Mouse (Mus musculus) thymus, adult 2 months (tissue): ENCODE measurements around the gene Lpar6. TPM values are rescaled to one million over a fixed set of nuclear protein-coding genes. Genes with fewer than 3 reads are reported as not detected.

ENCODE experiments used
- DNase-seq: peaks from one replicate; pipeline ENCODE4 v3.0.0; 2021
- H3K27ac ChIP-seq: fragments of 200-500 bp; 2 replicates; pipeline ENCODE4 v1.5.1; 2012; ENCODE audit warnings: low read length, control low read depth; ENCODE audit not compliant: control insufficient read depth, insufficient read depth
- H3K27me3 ChIP-seq: fragments of 200-500 bp; 2 replicates; pipeline ENCODE4 v1.6.1; 2012; ENCODE audit warnings: mild to moderate bottlenecking, low read length, moderate library complexity, mixed read lengths; ENCODE audit not compliant: control insufficient read depth, insufficient read depth
- H3K36me3 ChIP-seq: fragments of 200-500 bp; 2 replicates; pipeline ENCODE4 v1.6.1; 2012; ENCODE audit warnings: mild to moderate bottlenecking, low read length, moderate library complexity; ENCODE audit not compliant: control insufficient read depth, insufficient read depth
- H3K4me1 ChIP-seq: fragments of 200-500 bp; replicated peaks from 2 replicates; pipeline ENCODE4 v1.6.1; 2012; ENCODE audit warnings: low read length; ENCODE audit not compliant: control insufficient read depth, insufficient read depth
- H3K4me3 ChIP-seq: fragments of 200-500 bp; 2 replicates; pipeline ENCODE4 v1.5.1; 2012; ENCODE audit warnings: mild to moderate bottlenecking, low read length, control low read depth, moderate library complexity; ENCODE audit not compliant: control insufficient read depth, insufficient read depth
- CTCF ChIP-seq: fragments of 200-500 bp; IDR thresholded peaks from 2 replicates; pipeline ENCODE4 v1.5.1; 2012; ENCODE audit warnings: mild to moderate bottlenecking, control low read depth, low read length, moderate library complexity, borderline replicate concordance; ENCODE audit not compliant: control insufficient read depth, poor library complexity, insufficient read depth; ENCODE audit errors: extremely low read depth
- POLR2A ChIP-seq: fragments of 200-500 bp; IDR thresholded peaks from 2 replicates; pipeline ENCODE4 v1.6.1; 2012; ENCODE audit warnings: mild to moderate bottlenecking, low read length, control low read depth, moderate library complexity; ENCODE audit not compliant: control insufficient read depth, poor library complexity, insufficient read depth; ENCODE audit errors: extremely low read depth
- WGBS: fragments of 180-500 bp; shearing (Covaris S2); methylation state at CpG from one replicate; pipeline ENCODE4 v1.1.7; 2018; 5-methylcytosine and 5-hydroxymethylcytosine counted together
- polyA plus RNA-seq: library from polyadenylated mRNA; depleted of rRNA; stranded (reverse); fragments of >200 nt; gene quantifications from 2 replicates; pipeline ENCODE4 v1.2.3, GENCODE M21; 2012

Gene Lpar6
- polyA plus RNA-seq, 1 experiment, result 22.3 TPM

DNA sequence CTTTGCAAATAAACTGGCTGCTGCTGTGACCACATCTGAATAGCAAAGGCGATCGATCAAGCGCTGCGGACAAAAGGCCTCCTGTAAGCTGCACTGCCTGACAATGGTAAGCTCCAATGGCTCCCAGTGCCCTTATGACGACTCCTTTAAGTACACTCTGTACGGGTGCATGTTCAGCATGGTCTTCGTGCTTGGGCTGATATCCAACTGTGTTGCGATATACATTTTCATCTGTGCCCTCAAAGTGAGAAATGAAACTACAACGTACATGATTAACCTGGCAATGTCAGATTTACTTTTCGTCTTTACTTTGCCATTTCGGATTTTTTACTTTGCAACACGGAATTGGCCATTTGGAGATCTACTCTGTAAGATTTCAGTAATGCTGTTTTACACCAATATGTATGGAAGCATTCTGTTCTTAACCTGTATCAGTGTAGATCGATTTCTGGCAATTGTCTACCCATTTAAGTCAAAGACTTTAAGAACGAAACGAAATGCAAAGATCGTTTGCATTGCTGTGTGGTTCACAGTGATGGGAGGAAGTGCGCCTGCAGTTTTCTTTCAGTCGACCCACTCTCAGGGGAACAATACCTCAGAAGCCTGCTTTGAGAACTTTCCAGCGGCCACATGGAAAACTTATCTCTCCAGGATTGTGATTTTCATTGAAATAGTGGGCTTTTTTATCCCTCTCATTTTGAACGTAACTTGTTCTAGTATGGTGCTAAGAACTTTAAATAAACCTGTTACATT, 979 bp downstream of the Lpar6 start:
- 0% methylated on average over 20 of the region's 20 CpGs for WGBS
- TF ChIP-seq POLR2A (no peak), CTCF (no peak)
- Histone ChIP-seq H3K36me3 (peaks cover 11% of the 10 kb centered on the region; the same call in 1 of the 2 replicates), H3K4me1 (peaks cover 6% of the 10 kb centered on the region; the same call in 1 of the 2 replicates), H3K4me3 (peak overlapping the region; percentile 70), H3K27me3 (no peaks in the 10 kb centered on the region), H3K27ac (peak overlapping the region; percentile 88)
- DNase-seq, result peak; percentile 58

DNA sequence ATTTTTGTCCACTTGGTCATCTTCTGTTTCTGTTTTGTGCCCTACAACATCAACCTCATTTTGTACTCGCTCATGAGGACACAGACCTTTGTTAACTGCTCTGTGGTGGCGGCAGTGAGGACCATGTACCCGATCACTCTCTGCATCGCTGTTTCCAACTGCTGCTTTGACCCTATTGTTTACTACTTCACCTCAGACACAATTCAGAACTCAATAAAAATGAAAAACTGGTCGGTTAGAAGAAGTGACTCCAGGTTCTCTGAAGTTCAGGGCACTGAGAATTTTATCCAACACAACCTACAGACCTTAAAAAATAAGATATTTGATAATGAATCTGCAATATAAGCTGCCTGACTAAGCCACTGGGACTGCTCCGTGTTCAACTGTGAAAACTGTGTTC, 1.6 kb downstream of the Lpar6 start:
- WGBS, result under 1% methylated on average over 6 of the region's 6 CpGs

DNA sequence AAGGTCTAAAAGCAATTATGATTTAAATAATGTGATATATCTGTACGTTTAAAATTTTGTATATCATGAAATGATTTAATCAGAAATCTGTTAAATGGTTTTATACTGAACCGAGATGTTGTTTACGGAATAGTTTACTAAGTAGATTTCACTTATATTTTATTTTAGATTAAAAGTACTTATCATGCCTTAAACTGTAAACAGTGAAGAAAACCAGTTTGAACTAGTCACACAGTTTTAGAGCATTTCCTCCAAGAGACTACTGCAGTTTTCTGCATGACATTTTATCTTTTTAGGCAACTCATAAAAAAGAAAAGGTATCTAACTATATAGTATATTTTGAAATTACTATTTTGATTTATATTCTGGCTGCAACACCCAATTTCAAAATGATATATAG, 2.2 kb downstream of the Lpar6 start:
- DNase-seq, result no peak
- Histone ChIP-seq H3K27ac (no peak overlapping the region), H3K27me3 (no peaks in the 10 kb centered on the region), H3K36me3 (peaks cover 11% of the 10 kb centered on the region; the same call in 1 of the 2 replicates), H3K4me3 (no peak overlapping the region), H3K4me1 (0 out of 2 replicates have a peak, but pooled peaks cover 5% of the 10 kb centered on the region)
- TF ChIP-seq POLR2A (no peak), CTCF (no peak)
- WGBS, result 30% methylated on average over 3 of the region's 3 CpGs

More for the DNA sequence above, 1.6 kb downstream of the Lpar6 start:
- Histone ChIP-seq H3K4me3 (peak overlapping the region; percentile 33), H3K27ac (peak overlapping the region; percentile 88), H3K4me1 (peaks cover 6% of the 10 kb centered on the region; the same call in 1 of the 2 replicates), H3K36me3 (peaks cover 11% of the 10 kb centered on the region; the same call in 1 of the 2 replicates), H3K27me3 (no peaks in the 10 kb centered on the region)
- peak; percentile 37 for DNase-seq
- TF ChIP-seq POLR2A (no peak), CTCF (no peak)

DNA sequence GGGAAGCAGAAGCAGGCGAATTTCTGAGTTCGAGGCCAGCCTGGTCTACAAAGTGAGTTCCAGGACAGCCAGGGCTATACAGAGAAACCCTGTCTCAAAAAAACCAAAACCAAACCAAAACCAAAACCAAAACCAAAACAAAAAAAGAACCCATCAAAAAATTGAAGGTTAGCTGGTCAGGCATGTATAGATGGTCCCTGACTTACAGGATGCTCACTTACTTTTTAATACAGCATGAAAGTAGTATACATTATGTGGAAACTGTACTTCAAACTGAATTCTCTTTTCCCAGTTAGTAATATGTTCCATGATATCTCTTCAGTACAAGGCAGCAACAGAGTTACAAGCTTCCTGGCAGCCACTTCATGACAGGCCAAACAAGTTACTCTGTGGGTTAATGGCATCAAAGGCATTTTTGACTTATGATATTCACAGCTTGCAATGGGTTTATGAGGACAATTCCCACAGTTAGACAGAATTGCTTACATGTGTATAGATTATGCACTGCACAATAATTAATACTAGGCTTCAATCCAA, 6.4 kb downstream of the Lpar6 start:
- no peak for TF ChIP-seq CTCF
- TF ChIP-seq POLR2A, result no peak
- H3K27me3 ChIP-seq, result no peaks in the 10 kb centered on the region
- WGBS, result 85% methylated on average over 2 of the region's 2 CpGs
- no peak overlapping the region; the same call in 1 of the 2 replicates for H3K27ac ChIP-seq
- H3K4me3 ChIP-seq, result no peak overlapping the region
- H3K4me1 ChIP-seq, result 0 out of 2 replicates have a peak, but pooled peaks cover 5% of the 10 kb centered on the region
- H3K36me3 ChIP-seq, result peaks cover 11% of the 10 kb centered on the region; the same call in 1 of the 2 replicates
- no peak for DNase-seq

DNA sequence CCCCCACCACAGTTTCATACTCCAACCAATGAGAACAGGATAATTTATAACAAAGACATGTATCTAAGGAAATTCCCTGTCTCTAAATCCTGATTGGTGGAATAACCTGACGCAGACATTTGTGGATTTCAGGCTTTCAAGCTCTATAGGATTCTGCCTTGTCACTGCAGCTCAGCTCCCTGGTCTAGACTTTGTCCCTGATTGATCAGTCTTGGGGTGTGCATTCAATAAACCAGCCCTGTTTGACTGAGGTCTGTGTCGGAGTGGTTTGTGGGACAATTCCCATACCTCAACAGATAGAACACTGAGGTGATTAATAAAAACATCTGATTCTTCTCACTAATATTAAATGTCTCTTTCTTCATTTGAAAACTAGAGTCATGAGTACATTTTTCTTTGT, 12.4 kb downstream of the Lpar6 start:
- WGBS, result 99% methylated on average over 2 of the region's 2 CpGs
- Histone ChIP-seq H3K4me1 (peaks cover 9% of the 10 kb centered on the region), H3K27me3 (no peaks in the 10 kb centered on the region), H3K27ac (no peak overlapping the region), H3K36me3 (0 out of 2 replicates have a peak, but pooled peaks cover 4% of the 10 kb centered on the region), H3K4me3 (no peak overlapping the region)
- no peak for DNase-seq
- TF ChIP-seq CTCF (no peak), POLR2A (no peak)

DNA sequence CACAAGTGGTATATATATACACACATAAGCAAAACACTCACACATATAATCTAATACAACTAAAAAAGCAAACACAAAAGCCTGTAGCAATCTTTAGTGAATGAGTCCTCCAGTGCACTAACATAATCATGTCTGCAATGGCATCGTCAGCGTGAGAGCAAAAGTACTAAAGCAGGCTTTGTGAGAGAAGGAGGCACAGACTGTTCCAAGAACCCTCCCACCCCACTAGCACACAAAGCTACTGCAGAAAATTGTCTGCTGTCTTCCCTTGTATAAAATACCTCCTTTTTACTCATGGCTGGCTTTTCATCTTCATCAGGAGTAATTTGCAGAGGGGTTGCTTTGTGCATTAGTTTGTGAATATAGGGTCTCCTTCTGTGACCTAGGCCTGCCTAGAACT, 14.6 kb downstream of the Lpar6 start:
- 0 out of 2 replicates have a peak, but pooled peaks cover 4% of the 10 kb centered on the region for H3K36me3 ChIP-seq
- no peaks in the 10 kb centered on the region for H3K27me3 ChIP-seq
- TF ChIP-seq POLR2A, result no peak
- no peak for TF ChIP-seq CTCF
- 90% methylated on average over 2 of the region's 2 CpGs for WGBS
- H3K27ac ChIP-seq, result no peak overlapping the region
- no peak for DNase-seq
- H3K4me1 ChIP-seq, result peaks cover 12% of the 10 kb centered on the region
- no peak overlapping the region for H3K4me3 ChIP-seq
